Mouse (Mus musculus) brown adipose tissue, adult 24 weeks (tissue): ENCODE data around the gene Trove2. TPM values are rescaled to one million over a fixed set of nuclear protein-coding genes. Genes with fewer than 3 reads are reported as not detected.

Experiments
- H3K27ac ChIP-seq: fragments of 200-500 bp; replicated peaks from 2 replicates; pipeline ENCODE4 v1.5.1; 2012; ENCODE audit warnings: low read depth, mild to moderate bottlenecking, low read length
- H3K4me1 ChIP-seq: fragments of 200-500 bp; 2 replicates; pipeline ENCODE4 v1.6.1; 2012; ENCODE audit warnings: low read length, mixed read lengths; ENCODE audit not compliant: control insufficient read depth, insufficient read depth, insufficient read length
- H3K4me3 ChIP-seq: fragments of 200-500 bp; 2 replicates; pipeline ENCODE4 v1.5.1; 2012; ENCODE audit warnings: low read depth, mild to moderate bottlenecking, low read length, moderate library complexity; ENCODE audit not compliant: insufficient read depth
- polyA plus RNA-seq: library from polyadenylated mRNA; stranded (reverse); fragments of >200 nt; gene quantifications from 2 replicates; pipeline ENCODE4 v1.2.4, GENCODE M21; 2012; ENCODE audit not compliant: missing spikeins, insufficient read depth, insufficient read length

Gene Trove2
- polyA plus RNA-seq, 1 experiment: 4.9 TPM

DNA sequence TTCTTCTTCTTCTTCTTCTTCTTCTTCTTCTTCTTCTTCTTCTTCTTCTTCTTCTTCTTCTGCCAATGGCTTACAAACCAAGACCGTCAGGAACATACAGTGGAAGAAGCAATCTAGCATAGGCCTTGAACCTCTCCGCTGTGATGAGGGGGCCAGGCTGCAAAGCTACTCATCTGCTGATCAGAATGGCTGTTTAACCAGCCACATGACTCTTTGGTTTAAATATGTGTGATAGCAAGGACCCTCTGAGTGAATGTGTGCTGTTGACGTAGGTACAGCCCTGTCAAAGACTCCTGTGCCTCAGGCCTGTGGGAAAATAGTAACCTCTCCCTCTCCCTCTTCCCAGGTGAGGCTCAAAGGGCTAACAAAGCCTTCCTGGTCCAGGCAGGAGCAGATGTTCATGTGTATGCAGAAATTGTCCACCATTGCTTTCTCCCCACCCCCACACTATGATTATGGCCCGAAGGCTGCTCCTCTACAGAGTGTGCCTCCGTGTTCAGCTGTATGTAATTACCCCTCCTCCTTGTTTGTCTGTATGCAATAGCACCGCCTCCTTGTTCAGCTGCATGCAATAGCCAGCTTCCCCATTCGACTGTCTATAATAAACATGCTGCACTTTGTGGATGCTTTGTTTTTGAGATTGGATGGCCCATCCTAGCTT, 66.8 kb downstream of the Trove2 start:
- H3K4me3 ChIP-seq: no peak overlapping the region
- H3K27ac ChIP-seq: no peak overlapping the region
- no peaks in the 10 kb centered on the region for H3K4me1 ChIP-seq

GRCm38 (mm10) chr1:143708361-143708760, 68.5 kb downstream of the Trove2 start:
- Histone ChIP-seq H3K27ac (no peak overlapping the region), H3K4me3 (no peak overlapping the region), H3K4me1 (no peaks in the 10 kb centered on the region)

DNA sequence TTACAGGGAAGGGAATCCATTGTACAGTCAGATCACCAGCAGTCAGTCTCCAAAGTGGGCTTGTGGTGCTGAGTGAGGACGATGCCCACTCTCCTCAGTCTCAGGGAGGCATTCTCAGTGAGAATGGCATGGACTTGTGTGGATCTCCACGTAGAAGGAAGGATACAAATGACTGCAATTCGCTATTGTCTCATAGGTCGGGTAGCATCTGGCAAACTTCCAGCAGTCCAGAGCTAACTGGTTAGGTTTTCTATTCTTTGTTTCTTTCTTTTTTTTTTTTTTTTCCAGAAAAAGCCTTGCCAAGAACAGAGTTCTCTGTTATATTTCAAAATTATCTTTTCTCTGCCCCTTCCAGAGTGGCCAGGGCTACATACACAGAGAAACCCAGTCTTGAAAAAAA, 69.9 kb downstream of the Trove2 start:
- Histone ChIP-seq H3K4me3 (no peak overlapping the region), H3K4me1 (no peaks in the 10 kb centered on the region), H3K27ac (no peak overlapping the region)

DNA sequence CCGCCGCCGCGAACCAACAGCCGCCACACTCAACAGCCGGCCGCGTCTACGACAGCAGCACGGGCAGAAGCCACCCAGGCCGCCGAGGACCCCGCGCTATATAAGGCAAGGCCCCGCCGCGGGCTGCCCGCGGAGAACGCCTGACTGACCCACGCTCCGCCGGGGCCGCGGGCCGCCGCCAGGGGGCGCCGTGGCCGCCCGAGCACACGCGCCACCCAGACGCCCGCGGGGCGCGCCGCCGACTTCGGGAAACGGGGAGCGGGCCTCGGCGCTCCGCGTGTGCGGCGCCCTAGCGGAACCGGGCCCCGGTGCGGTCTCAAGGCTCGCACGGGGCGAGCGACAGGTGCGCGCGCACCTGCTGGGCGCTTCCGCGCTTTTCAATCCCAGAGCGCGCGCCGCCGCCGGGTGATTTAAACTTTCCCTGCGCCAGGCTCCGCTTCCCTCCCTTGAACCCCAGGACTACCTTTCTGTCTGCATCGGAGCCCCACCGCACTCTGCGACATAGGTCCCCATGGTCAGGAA, 74.1 kb downstream of the Trove2 start, which contains the start of gene Cdc73:
Cdc73 (minus strand) TSS at position 153 of the 522 bp plus-strand sequence.
- Histone ChIP-seq H3K27ac (peak within 1 kb of the TSS; percentile 94), H3K4me1 (no peaks in the 10 kb centered on the region), H3K4me3 (peak within 1 kb of the TSS; percentile 90)

- Histone ChIP-seq H3K4me3 (peak overlapping the region; percentile 90), H3K27ac (peak overlapping the region; percentile 94), H3K4me1 (no peaks in the 10 kb centered on the region)
These were observed 74.6 kb downstream of the Trove2 start for GRCm38 (mm10) chr1:143702141-143702740.

DNA sequence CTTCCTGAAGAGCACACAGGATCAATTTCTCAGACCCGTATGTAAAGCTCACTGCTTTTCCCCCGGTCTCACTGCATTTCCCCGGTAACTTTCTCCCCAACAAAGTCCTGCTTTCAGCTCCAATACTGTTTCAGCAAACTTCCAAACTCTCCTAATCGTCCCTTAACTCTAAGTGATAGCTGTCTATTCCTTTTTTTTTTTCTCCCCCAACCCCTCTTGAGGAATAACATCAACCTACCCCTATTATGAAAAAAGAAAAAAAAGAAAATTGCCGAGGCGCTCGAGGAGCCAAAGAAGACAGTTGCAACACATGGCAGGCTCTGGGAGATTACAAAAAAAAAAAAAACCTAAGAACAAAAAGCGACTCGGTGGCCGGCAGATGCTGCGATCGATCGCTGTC, 75.1 kb downstream of the Trove2 start:
- H3K4me3 ChIP-seq: peak overlapping the region; percentile 90
- peak overlapping the region; percentile 94 for H3K27ac ChIP-seq
- no peaks in the 10 kb centered on the region for H3K4me1 ChIP-seq

Other genes starting within 250 kb of the Trove2 start
- gene B3galt2, start 136.4 kb downstream of the Trove2 start, polyA plus RNA-seq: 7.6 and 18.1 TPM in 2 replicates
- gene Cdc73, start 74.2 kb downstream of the Trove2 start, polyA plus RNA-seq: 26.7 and 27.2 TPM in 2 replicates
- gene Glrx2, start 60.7 kb downstream of the Trove2 start, polyA plus RNA-seq: 87.4 and 102 TPM in 2 replicates
- gene Uchl5, start 204 bp upstream of the Trove2 start, polyA plus RNA-seq: 35.5 and 35.8 TPM in 2 replicates
- 212 and 297 TPM in 2 replicates for gene Rgs2, start 227.1 kb upstream of the Trove2 start, polyA plus RNA-seq